Mouse (Mus musculus) heart, embryonic 14.5 days (tissue): Measurements from ENCODE around the gene Hfm1. TPM values are rescaled to one million over a fixed set of nuclear protein-coding genes. Genes with fewer than 3 reads are reported as not detected.

Experiments
- ATAC-seq: fragments of 200-750 bp; cut with Nextera tagmentation; 2 replicates; pipeline ENCODE4 v1.8.0; 2017; ENCODE audit warnings: low read depth, moderate TSS enrichment; ENCODE audit not compliant: insufficient number of reproducible peaks, insufficient read depth, low FRiP score
- H3K27ac ChIP-seq, 2 experiments: fragments of 200-500 bp in 1 of 2; fragments of 300-500 bp in 1 of 2; sonication (generic) in 1 of 2; replicated peaks in 1 of 2; 2 replicates each; pipeline ENCODE4 v1.5.1; 2012 to 2014; ENCODE audit warnings: low read depth in 2 of 2, low read length in 2 of 2, control low read depth in 1 of 2, mild to moderate bottlenecking in 1 of 2, mixed read lengths in 1 of 2; ENCODE audit not compliant: control insufficient read depth in 1 of 2, insufficient read depth in 1 of 2
- H3K27me3 ChIP-seq: fragments of 300-500 bp; sonication (generic); 2 replicates; pipeline ENCODE4 v1.6.1; 2014; ENCODE audit warnings: mild to moderate bottlenecking, low read length, control low read depth; ENCODE audit not compliant: control insufficient read depth, insufficient read depth
- H3K36me3 ChIP-seq: fragments of 300-500 bp; sonication (generic); 2 replicates; pipeline ENCODE4 v1.6.1; 2014; ENCODE audit warnings: mild to moderate bottlenecking, control low read depth, low read length, mixed read lengths; ENCODE audit not compliant: control insufficient read depth, insufficient read depth
- H3K4me1 ChIP-seq, 2 experiments: fragments of 200-500 bp in 1 of 2; fragments of 300-500 bp in 1 of 2; sonication (generic) in 1 of 2; 2 replicates each; pipeline ENCODE4 v1.6.1; 2012 to 2014; ENCODE audit warnings: low read length in 2 of 2, control low read depth in 1 of 2, mixed read lengths in 1 of 2; ENCODE audit not compliant: control insufficient read depth in 2 of 2, insufficient read depth in 2 of 2
- H3K4me2 ChIP-seq: fragments of 300-500 bp; sonication (generic); 2 replicates; pipeline ENCODE4 v1.6.1; 2014; ENCODE audit warnings: mild to moderate bottlenecking, low read length
- H3K4me3 ChIP-seq, 2 experiments: fragments of 200-500 bp in 1 of 2; fragments of 300-500 bp in 1 of 2; sonication (generic) in 1 of 2; 2 replicates each; pipeline ENCODE4 v1.5.1; 2012 to 2014; ENCODE audit warnings: low read length in 2 of 2, mild to moderate bottlenecking in 2 of 2, control low read depth in 1 of 2, low read depth in 1 of 2, moderate library complexity in 1 of 2; ENCODE audit not compliant: control insufficient read depth in 1 of 2, insufficient read depth in 1 of 2
- H3K9ac ChIP-seq: fragments of 300-500 bp; sonication (generic); 2 replicates; pipeline ENCODE4 v1.6.1; 2014; ENCODE audit warnings: mild to moderate bottlenecking, low read length
- H3K9me3 ChIP-seq: fragments of 300-500 bp; sonication (generic); 2 replicates; pipeline ENCODE4 v1.6.1; 2016; ENCODE audit warnings: low read length, control low read depth; ENCODE audit not compliant: control insufficient read depth
- WGBS: fragments of 180-500 bp; shearing (Covaris S2); extraction: QIAGEN DNeasy Blood & Tissue Kit; methylation state at CpG from one replicate; pipeline ENCODE4 v1.1.7; 2014; 5-methylcytosine and 5-hydroxymethylcytosine counted together
- microRNA-seq: library from miRNA; unstranded; fragments of <30 nt; microRNA quantifications from one replicate; pipeline ENCODE4, GENCODE M21; 2016
- polyA plus RNA-seq: library from polyadenylated mRNA; unstranded; fragments of >200 nt; fragmentation: Nextera tagmentation; extraction: Ambion mirVana; gene quantifications from 2 replicates; pipeline ENCODE4 v1.2.1, GENCODE M21; 2014

Hfm1 gene
- polyA plus RNA-seq, 1 experiment from 2014 or later = 0.42 TPM

DNA sequence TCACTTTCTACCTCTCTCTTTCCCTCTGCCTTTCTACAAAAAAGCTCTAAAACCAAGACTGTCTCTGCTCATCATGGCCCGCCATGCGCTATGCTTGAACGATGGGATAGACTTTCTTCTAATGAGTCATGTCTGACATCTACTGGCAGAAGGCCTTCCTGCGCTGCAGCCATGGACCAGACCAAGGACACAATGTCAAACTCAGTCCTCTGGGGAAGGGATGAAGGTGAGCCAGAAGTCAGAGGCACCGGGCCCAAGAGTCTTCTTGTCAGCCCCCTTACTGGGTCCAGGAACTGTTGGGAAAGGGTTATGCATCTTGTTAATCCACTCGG, 134.9 kb downstream of the Hfm1 start:
- Histone ChIP-seq H3K36me3 (no peaks in the 10 kb centered on the region), H3K4me1 (no peaks in the 10 kb centered on the region), H3K27me3 (no peaks in the 10 kb centered on the region), H3K9me3 (no peaks in the 10 kb centered on the region), H3K4me2 (no peak overlapping the region), H3K9ac (no peak overlapping the region), H3K27ac (no peak overlapping the region), H3K4me3 (no peak overlapping the region)
- WGBS = 11% methylated on average over 6 of the region's 6 CpGs
- no peak for ATAC-seq

GRCm38 (mm10) chr5:106790496-106791240, 135.5 kb downstream of the Hfm1 start:
- Histone ChIP-seq H3K27me3 (no peaks in the 10 kb centered on the region), H3K36me3 (no peaks in the 10 kb centered on the region), H3K9me3 (no peaks in the 10 kb centered on the region), H3K4me2 (no peak overlapping the region), H3K4me1 (no peaks in the 10 kb centered on the region), H3K9ac (no peak overlapping the region), H3K4me3 (no peak overlapping the region), H3K27ac (no peak overlapping the region)
- no peak for ATAC-seq
- 41% methylated on average over 5 of the region's 5 CpGs for WGBS

Small RNA genes within 50 kb of the gene (microRNA-seq; reads per million reads assigned to microRNA genes)
- not detected for gene Gm27527

Other genes starting within 250 kb of the Hfm1 start
- 70.6 and 74.3 TPM in 2 replicates for gene Zfp644, start 229.0 kb downstream of the Hfm1 start, polyA plus RNA-seq
- 24.8 and 25.0 TPM in 2 replicates for gene Cdc7, start 38.0 kb upstream of the Hfm1 start, polyA plus RNA-seq